Comparison of ENCODE assay signal across 23 mouse cellular contexts in the genomic region with DNA sequence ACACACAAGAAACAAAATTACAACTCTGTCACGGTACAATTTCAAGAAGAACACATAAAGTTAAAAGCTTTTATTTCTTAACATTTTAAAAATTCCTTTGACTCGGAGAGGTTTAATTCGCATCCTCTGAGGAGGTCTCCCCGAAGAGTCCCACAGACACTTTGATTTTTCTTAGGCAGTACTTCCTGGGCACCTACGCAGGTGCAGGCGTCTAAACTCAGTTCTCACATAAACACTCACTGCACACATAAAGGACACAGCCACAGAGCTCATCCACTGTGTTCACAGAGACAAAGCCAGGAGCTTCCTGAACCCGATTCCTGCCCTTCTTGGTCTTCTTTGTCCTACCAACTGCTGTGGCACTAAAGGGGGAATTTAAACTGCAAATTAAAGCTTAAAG.
"Had no signal": no experiment of that assay in that cellular context is flagged by ENCODE, and none has a peak within 500 bp of the region (broad histone marks: within the 10 kb centered on the region; RNA-seq: fewer than 3 reads in every experiment).

No protein-coding gene starts in this region.

- H3K4me3 ChIP-seq: kidney, embryonic 15.5 days; limb, embryonic 10.5 days; limb, embryonic 13.5 days; liver, embryonic 12.5 days; liver, embryonic 15.5 days; lung, embryonic 15.5 days; midbrain, embryonic 10.5 days; neural tube, embryonic 12.5 days; neural tube, embryonic 15.5 days had no signal

- H3K9ac ChIP-seq: kidney, embryonic 15.5 days; limb, embryonic 13.5 days; liver, embryonic 12.5 days; liver, embryonic 15.5 days; lung, embryonic 15.5 days; neural tube, embryonic 12.5 days; neural tube, embryonic 15.5 days had no signal

- H3K4me2 ChIP-seq: kidney, embryonic 15.5 days; limb, embryonic 13.5 days; liver, embryonic 12.5 days; liver, embryonic 15.5 days; lung, embryonic 15.5 days; neural tube, embryonic 12.5 days; neural tube, embryonic 15.5 days had no signal

- H3K27ac ChIP-seq: kidney, embryonic 15.5 days; limb, embryonic 10.5 days; limb, embryonic 13.5 days; liver, embryonic 12.5 days; lung, embryonic 15.5 days; midbrain, embryonic 10.5 days; neural tube, embryonic 12.5 days; neural tube, embryonic 15.5 days had no signal

- DNase-seq: kidney, adult 2 months; kidney, postnatal 10 days; kidney, postnatal 36 days; liver; lung, adult 18-20 months; lung, postnatal 10 days; lung, postnatal 36 days; midbrain, embryonic 14.5 days; right cerebral cortex, adult 18-20 months; right cerebral cortex, postnatal 14 days; right cerebral cortex, postnatal 4 days; thymus, adult 2 months; thymus, postnatal 25 days had no signal

- ATAC-seq: liver, embryonic 12.5 days had no signal

- H3K4me1 ChIP-seq: kidney, embryonic 15.5 days; liver, embryonic 12.5 days; liver, embryonic 15.5 days; lung, embryonic 15.5 days; megakaryocyte, embryonic 14.5 days; neural tube, embryonic 12.5 days had no signal

- H3K36me3 ChIP-seq: kidney, embryonic 15.5 days; limb, embryonic 10.5 days; limb, embryonic 13.5 days; liver, embryonic 15.5 days; lung, embryonic 15.5 days; midbrain, embryonic 10.5 days; neural tube, embryonic 12.5 days; neural tube, embryonic 15.5 days had no signal

- H3K27me3 ChIP-seq: kidney, embryonic 15.5 days; liver, embryonic 12.5 days; liver, embryonic 15.5 days; lung, embryonic 15.5 days; neural tube, embryonic 12.5 days; neural tube, embryonic 15.5 days had no signal

- H3K9me3 ChIP-seq: kidney, embryonic 15.5 days; limb, embryonic 10.5 days; limb, embryonic 13.5 days; liver, embryonic 12.5 days; liver, embryonic 15.5 days; lung, embryonic 15.5 days; midbrain, embryonic 10.5 days; neural tube, embryonic 12.5 days; neural tube, embryonic 15.5 days had no signal
